Mouse (Mus musculus) layer of hippocampus, adult 11-12 months (tissue): ENCODE data around the gene Ppp3ca.

ENCODE experiments used
- DNase-seq: peaks from one replicate; pipeline ENCODE4 v3.0.0; 2022; ENCODE audit warnings: low spot score

Gene Ppp3ca

DNA sequence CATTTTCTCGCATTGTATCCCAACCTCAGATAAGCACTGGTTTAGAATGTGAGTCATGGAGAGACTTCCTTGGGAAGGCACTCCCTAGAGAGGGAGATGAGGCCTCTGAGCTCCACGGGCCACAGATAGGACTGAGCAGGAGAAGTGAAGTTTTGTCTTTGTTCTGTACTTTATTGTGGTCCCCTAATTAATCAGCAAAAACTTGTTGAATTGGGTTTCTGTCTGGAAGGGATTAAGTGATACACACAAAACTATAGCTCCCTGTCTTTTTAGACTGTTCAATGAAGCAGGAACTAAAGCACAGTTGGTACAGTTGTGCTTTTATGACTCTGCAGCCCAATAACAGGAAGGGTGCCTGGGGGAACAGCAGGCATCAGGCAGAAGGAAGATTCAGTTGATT lies 95.6 kb downstream of the Ppp3ca start:
- DNase-seq, result no peak

DNA sequence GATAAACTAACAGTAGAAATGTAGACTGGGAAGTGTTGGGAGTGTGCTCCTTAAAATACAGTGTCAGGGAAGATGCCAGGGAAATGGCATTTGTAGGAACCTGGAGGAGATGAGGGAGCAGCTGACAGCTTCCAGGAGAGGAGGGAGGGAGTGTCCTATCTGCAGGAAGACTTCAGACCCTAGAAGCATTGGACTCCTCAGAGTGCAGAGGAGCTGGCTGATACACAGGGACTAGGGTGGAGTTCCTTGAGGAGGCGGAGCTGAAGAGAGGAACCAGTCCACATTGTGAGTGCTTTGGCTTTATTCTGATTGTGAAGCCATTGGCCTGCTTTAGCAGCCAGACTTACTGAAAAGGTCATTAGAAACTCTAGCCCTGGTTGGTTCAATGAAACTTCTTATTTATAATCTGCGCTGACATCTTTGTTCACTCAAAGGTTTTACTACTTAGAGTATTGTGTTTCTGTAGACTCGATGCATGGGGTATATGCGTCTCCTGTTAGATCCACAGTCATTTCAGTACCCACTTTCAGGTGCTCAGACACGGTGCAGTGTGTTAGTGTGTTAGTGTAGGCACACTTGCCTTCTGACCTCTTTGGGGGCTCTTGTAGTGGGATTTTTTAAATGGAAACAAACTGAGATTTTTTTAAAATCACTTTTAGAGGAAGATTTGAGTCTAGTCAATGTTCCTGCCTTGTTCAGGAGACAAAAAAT lies 99.0 kb downstream of the Ppp3ca start:
- DNase-seq, result no peak

GRCm38 (mm10) chr3:136769486-136769882 lies 99.6 kb downstream of the Ppp3ca start:
- no peak for DNase-seq

- no peak for DNase-seq
These were observed 101.8 kb downstream of the Ppp3ca start for GRCm38 (mm10) chr3:136771700-136772099.

DNA sequence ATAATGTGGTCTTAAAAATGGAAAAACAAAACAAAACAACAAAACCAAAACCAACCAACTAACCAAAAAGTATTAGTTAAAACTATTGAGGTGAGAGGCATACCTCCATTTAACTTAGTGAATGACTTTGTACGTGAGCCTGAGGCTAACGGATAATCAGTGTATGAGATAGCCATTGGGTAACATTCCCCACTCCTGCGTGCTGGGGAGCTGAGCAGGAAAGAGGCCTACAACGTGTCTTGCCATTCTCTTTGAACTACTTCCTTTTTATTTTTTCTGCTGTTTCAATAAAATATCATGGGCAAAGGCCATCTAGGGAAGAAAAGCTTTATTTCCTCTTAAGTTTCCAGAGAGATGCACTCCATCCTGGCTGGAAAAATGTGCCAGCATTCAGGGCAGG lies 103.3 kb downstream of the Ppp3ca start:
- no peak for DNase-seq

DNA sequence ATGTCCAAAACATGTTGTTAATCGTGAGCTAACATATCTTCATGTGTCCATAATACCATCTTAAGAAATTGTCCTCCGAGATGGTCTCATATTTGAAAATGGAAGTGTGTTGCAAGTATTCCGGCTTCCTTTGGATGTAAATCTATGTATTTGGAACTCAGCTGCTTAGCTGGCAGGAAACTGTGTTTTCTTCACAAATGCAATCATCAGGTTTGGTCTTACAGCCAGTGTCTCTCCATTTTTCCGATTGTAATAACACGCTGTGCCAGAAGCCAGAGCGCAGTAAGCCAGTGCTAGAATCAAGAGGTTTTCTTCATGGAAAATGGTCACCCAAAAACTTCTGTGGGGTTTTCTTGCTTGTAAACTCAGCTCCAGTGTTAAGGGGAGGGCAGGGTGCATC lies 104.3 kb downstream of the Ppp3ca start:
- DNase-seq, result no peak

GRCm38 (mm10) chr3:136776525-136776924 lies 106.6 kb downstream of the Ppp3ca start:
- DNase-seq, result no peak

GRCm38 (mm10) chr3:136777380-136777779 lies 107.5 kb downstream of the Ppp3ca start:
- DNase-seq, result no peak

DNA sequence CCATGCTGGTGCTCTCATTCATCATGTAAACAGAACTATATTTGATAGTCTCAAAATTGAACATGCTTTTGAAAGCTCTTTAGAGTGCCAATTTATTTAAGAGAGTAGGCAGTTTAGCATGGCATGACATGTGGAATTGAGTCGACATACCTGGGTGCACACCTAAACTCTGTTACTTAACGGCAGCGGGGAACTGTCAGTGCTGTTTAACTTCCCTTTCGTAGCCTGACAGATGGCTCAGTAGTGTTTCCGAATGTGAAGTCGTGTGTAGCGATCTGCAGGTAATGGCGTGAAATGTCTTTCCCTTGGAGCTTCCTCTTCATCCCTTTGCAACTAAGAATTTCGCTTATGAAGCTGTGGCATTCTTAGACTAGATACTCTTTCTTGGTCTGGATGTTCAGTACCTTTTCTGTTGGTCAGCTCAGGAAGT lies 107.9 kb downstream of the Ppp3ca start:
- DNase-seq, result no peak

GRCm38 (mm10) chr3:136780321-136780720 lies 110.4 kb downstream of the Ppp3ca start:
- no peak for DNase-seq

- DNase-seq, result no peak
These were observed 112.1 kb downstream of the Ppp3ca start for GRCm38 (mm10) chr3:136782058-136782457.

DNA sequence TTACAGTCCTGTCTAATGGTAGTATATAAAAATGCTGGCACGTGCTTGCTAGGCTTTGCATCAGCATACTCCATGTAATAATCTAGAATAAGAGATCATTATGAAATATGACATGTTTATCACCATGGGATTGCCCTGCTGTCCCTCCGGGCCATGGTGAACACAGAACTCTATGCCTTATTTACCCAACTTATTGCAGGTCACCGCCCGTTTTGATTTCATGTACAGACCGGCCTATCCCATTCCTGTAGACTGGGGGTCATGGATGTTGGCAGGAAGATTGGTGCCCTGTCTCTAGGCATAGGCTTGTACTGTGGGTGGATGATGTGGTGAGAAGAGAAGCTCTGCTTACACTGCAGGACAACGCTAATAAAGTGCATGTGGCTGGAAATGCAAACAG lies 115.8 kb downstream of the Ppp3ca start:
- no peak for DNase-seq

DNA sequence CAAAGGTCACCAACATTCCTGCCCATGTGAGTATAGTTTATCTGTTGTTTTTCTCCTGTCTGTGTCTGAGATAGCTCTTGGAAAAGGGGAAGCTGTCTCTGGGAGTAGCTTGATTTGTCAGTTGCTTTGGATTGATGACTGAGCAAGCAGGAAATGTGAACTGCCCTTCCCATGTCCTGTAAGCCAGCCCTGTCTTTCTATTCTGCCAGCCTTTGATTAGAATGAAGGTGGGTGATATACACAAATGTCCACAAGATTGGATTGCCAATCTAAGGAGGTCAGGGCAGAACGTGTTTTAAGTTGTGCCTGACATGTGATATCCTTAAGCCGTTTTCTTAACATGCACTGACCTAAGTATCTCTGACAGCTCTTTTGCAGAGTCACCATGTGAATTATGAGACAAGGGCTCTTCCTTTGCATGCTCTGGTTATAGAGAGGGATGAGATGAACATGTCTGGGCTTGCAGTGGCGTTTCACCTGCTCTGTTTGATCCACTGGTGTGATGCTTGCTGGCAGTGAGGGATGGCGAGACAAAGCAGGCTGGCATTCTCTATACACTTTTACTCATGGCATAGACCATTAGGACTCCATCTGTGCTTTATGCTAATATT lies 120.4 kb downstream of the Ppp3ca start:
- DNase-seq, result no peak

DNA sequence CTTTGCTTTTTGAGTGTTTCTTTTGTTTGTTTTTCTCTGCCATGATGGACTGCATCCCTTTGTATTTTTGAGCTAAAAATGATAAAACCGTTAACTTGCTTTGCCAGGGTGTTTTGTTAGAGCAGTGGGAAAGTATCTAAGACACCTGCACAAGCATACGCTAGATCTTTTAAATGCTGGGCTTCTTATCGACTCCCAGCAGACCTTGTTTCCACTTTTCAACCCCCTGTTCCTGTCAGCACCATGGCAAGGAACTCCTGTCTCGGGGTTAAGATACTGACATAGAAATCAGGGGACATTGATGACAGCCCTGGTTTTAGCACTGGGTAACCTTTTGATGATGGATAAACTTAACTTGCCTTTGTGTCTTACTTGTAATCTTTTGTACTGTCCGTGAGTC lies 121.5 kb downstream of the Ppp3ca start:
- DNase-seq, result no peak

- DNase-seq, result no peak
These were observed 122.0 kb downstream of the Ppp3ca start for GRCm38 (mm10) chr3:136791946-136792345.

DNA sequence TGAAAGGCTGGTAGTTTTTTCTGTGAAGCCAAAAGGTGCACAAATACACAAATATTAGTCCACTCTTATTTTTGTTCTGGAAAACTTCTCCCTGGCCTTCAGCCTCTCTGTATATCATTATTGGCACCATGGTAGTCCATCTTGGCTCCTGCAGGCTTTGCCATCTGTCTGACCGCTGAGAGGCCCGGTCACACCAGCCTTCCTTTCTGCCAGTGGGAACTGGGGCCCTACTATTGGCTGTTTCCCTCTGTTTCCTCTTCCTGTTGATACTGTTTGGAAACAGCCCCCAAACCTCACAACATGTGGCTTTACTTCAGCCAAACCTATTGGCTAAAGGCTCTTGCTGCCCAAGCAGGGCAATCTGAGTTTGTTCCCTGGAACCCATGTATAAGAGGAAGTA lies 123.5 kb downstream of the Ppp3ca start:
- no peak for DNase-seq

DNA sequence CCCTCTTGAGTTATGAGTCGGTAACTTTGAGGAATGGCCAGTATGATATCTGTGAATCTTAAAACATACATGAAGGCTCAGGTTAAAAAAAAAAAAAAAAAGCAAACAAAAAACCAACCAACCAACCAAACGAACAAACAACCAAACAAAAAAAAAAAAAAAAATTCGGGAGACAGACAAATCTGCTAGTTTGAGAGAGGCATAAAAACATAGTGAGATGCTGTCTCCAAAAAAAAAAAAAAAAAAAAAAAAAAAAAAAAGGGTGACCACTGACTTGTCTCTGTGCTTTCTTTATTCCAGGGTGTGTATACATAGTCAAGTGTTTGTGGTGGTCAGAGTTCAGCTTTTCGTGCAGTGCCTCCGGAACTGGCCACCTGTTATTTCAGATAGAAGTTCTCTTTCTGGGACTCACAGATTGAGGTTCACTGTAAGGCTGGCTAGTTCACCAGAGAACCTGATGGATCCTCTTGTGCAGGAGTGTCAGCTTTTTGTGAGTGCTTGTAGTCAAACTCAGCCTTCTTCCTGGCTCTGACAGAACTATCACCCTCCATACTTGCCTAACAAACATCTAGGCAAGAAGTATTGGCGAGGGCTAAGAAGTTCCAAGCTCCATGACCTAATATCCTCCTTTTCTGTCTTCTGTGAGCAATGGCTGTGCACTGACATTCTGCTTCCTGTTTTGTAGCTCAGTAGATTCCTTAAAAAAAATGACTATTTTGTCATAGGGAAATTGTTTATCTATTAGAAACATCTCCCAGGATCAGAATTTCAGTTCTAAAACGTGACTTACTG lies 124.7 kb downstream of the Ppp3ca start:
- DNase-seq, result no peak

- no peak for DNase-seq
These were observed 129.0 kb downstream of the Ppp3ca start for GRCm38 (mm10) chr3:136798896-136799295.

DNA sequence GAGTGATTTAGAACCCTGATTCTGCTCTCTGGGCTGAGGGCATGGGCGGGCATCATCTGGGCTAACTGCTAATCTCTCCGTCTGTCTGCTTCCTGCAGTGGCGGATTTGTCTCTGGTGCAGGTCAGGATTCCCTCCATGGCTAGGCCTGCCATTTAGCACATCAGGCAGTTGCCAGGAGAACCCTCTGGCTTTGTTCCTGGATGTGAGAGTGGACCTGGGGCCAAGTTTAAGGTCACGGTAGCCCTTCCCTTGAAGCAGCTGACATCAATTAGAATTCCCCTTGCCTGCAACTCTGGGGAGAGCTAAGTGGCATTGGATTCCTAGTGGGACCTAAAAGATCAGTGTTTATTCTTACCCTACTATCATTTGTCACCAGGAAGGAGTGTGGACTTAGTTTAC lies 132.7 kb downstream of the Ppp3ca start:
- no peak for DNase-seq

- DNase-seq, result no peak
These were observed 136.0 kb downstream of the Ppp3ca start for GRCm38 (mm10) chr3:136805897-136806296.

- DNase-seq, result no peak
These were observed 140.3 kb downstream of the Ppp3ca start for GRCm38 (mm10) chr3:136810271-136810670.

GRCm38 (mm10) chr3:136812162-136812561 lies 142.2 kb downstream of the Ppp3ca start:
- DNase-seq, result no peak

GRCm38 (mm10) chr3:136812791-136813190 lies 142.9 kb downstream of the Ppp3ca start:
- DNase-seq, result no peak
